Mouse (Mus musculus) MEL (cell line): ENCODE results near the gene Rnf181.

Source experiments
- CHD2 ChIP-seq: IDR thresholded peaks from 2 replicates; pipeline ENCODE4 v1.6.1; 2011; ENCODE audit warnings: low read length, improper control_type of control experiment
- CTCF ChIP-seq, 3 experiments: IDR thresholded peaks in 2 of 3; conservative IDR thresholded peaks in 1 of 3; 2 replicates each; pipeline ENCODE4 v1.5.1; 2011 to 2012; ENCODE audit warnings: low read length in 3 of 3, low read depth in 2 of 3, mild to moderate bottlenecking in 2 of 3, improper control_type of control experiment in 1 of 3, inconsistent platforms in 1 of 3, mixed read lengths in 1 of 3, moderate library complexity in 1 of 3; ENCODE audit not compliant: control insufficient read depth in 1 of 3, insufficient read depth in 1 of 3, poor library complexity in 1 of 3, severe bottlenecking in 1 of 3
- GATA1 ChIP-seq: IDR thresholded peaks from 2 replicates; pipeline ENCODE4 v1.6.1; 2011; ENCODE audit warnings: low read depth, low read length, improper control_type of control experiment
- JUND ChIP-seq: IDR thresholded peaks from 2 replicates; pipeline ENCODE4 v1.6.1; 2011; ENCODE audit warnings: low read depth, mild to moderate bottlenecking, improper control_type of control experiment, low read length
- MAX ChIP-seq: IDR thresholded peaks from 2 replicates; pipeline ENCODE4 v1.6.1; 2011; ENCODE audit warnings: low read length, improper control_type of control experiment
- NELFE ChIP-seq: IDR thresholded peaks from 2 replicates; pipeline ENCODE4 v1.6.1; 2011; ENCODE audit warnings: low read depth, low read length, improper control_type of control experiment
- POLR2AphosphoS2 ChIP-seq: IDR thresholded peaks from 2 replicates; pipeline ENCODE4 v1.6.1; 2011; ENCODE audit warnings: low read length, improper control_type of control experiment
- USF1 ChIP-seq: IDR thresholded peaks from 2 replicates; pipeline ENCODE4 v1.6.1; 2014; ENCODE audit warnings: low read depth, mild to moderate bottlenecking, inconsistent platforms, low read length, improper control_type of control experiment, moderate library complexity
- ZMIZ1 ChIP-seq: IDR thresholded peaks from 2 replicates; pipeline ENCODE4 v1.6.1; 2012; ENCODE audit warnings: low read depth, mild to moderate bottlenecking, inconsistent platforms, low read length, improper control_type of control experiment, moderate library complexity
- ZNF384 ChIP-seq: IDR thresholded peaks from 2 replicates; pipeline ENCODE4 v1.6.1; 2012; ENCODE audit warnings: low read depth, mild to moderate bottlenecking, inconsistent platforms, low read length, improper control_type of control experiment

GRCm38 (mm10) chr6:72373184-72373583 lies 6.4 kb upstream of the Rnf181 start:
- no peak for TF ChIP-seq CHD2
- TF ChIP-seq ZNF384: no peak
- no peak for TF ChIP-seq CTCF (IDR thresholded peaks at IDR 0.05 in 2 of 3, conservative IDR thresholded peaks at IDR 0.05 in 1 of 3; ENCODE audit: control insufficient read depth in 1 of 3, insufficient read depth in 1 of 3, low read depth in 2 of 3, low read length in 3 of 3, poor library complexity in 1 of 3, severe bottlenecking in 1 of 3)
- TF ChIP-seq NELFE: no peak
- TF ChIP-seq GATA1: no peak
- TF ChIP-seq USF1: no peak
- no peak for TF ChIP-seq MAX
- TF ChIP-seq JUND: no peak
- TF ChIP-seq POLR2AphosphoS2: no peak; the same call in 1 of the 2 replicates
- TF ChIP-seq ZMIZ1: no peak
